In genomic region chr5:134273761-134274160, GRCm38 (mm10) we compare ENCODE assay signal across 22 mouse cellular contexts. TPM values are rescaled to one million over a fixed set of nuclear protein-coding genes. Genes with fewer than 3 reads are reported as not detected.
DNase-seq lines count a peak whose midpoint lies in the region; ATAC-seq lines count a peak whose summit lies in the region.
"Had no signal": no experiment of that assay in that cellular context is flagged by ENCODE, and none has a peak within 500 bp of the region (broad histone marks: within the 10 kb centered on the region; RNA-seq: fewer than 3 reads in every experiment).

No protein-coding gene starts in this region.

- H3K27ac ChIP-seq in kidney, embryonic 16.5 days (ENCODE audit: low read length), result no peak overlapping the region
- H3K27ac ChIP-seq: embryonic facial prominence, embryonic 15.5 days; forebrain, embryonic 10.5 days; gastrocnemius, adult 2 months; hindbrain, embryonic 10.5 days had no signal

- no peak overlapping the region for H3K4me3 ChIP-seq in kidney, embryonic 16.5 days (ENCODE audit: low read length)
- H3K4me3 ChIP-seq: embryonic facial prominence, embryonic 15.5 days; erythroblast, embryonic 14.5 days; forebrain, embryonic 10.5 days; gastrocnemius, adult 2 months; heart, embryonic 12.5 days; hindbrain, embryonic 10.5 days had no signal

- H3K4me2 ChIP-seq in kidney, embryonic 16.5 days (replicated peaks; ENCODE audit: low read depth, low read length), result no peak overlapping the region
- H3K4me2 ChIP-seq: embryonic facial prominence, embryonic 15.5 days; heart, embryonic 12.5 days had no signal

- no peak for ATAC-seq in kidney, embryonic 16.5 days (ENCODE audit: low FRiP score, low TSS enrichment)
- ATAC-seq: forebrain, embryonic 14.5 days had no signal

- no peaks in the 10 kb centered on the region for H3K27me3 ChIP-seq in kidney, embryonic 16.5 days (ENCODE audit: insufficient read depth, low read length)
- H3K27me3 ChIP-seq: embryonic facial prominence, embryonic 15.5 days; heart, embryonic 12.5 days had no signal

- H3K9ac ChIP-seq in kidney, embryonic 16.5 days (replicated peaks; ENCODE audit: low read length), result no peak overlapping the region
- H3K9ac ChIP-seq: embryonic facial prominence, embryonic 15.5 days; heart, embryonic 12.5 days had no signal

- DNase-seq in kidney, adult 11 months, result peak; percentile 40
- DNase-seq in kidney, adult 9 months, result peak; percentile 43
- no peak for DNase-seq in kidney, postnatal 4 days
- DNase-seq in thymus, postnatal 4 days, result peak; percentile 34
- DNase-seq in thymus, postnatal 0 days (ENCODE audit: low spot score), result no peak
- DNase-seq in yolk sac, embryonic 10.5 days (ENCODE audit: low spot score), result peak; percentile 76
- DNase-seq in embryo, embryonic 10.5 days (ENCODE audit: low spot score), result no peak
- DNase-seq: adrenal gland, adult 8-10 months; adrenal gland, postnatal 36 days; cerebellum, adult 2 months; cerebellum, postnatal 10 days; embryo, embryonic 11 days; gastrocnemius, adult 2 months; gastrocnemius, postnatal 25 days; heart, postnatal 10 days had no signal

- no peaks in the 10 kb centered on the region for H3K9me3 ChIP-seq in kidney, embryonic 16.5 days (ENCODE audit: low read length)
- H3K9me3 ChIP-seq: embryonic facial prominence, embryonic 15.5 days; forebrain, embryonic 10.5 days; heart, embryonic 12.5 days; hindbrain, embryonic 10.5 days had no signal

- peaks cover 74% of the 10 kb centered on the region for H3K36me3 ChIP-seq in kidney, embryonic 16.5 days (ENCODE audit: insufficient read depth, low read length)

- WGBS in kidney, embryonic 16.5 days, result 83% methylated on average over 8 of the region's 8 CpGs

- H3K4me1 ChIP-seq in kidney, embryonic 16.5 days (ENCODE audit: insufficient read depth, low read length), result no peaks in the 10 kb centered on the region
- H3K4me1 ChIP-seq: forebrain, embryonic 10.5 days; heart, embryonic 12.5 days; hindbrain, embryonic 10.5 days had no signal

RNA-seq across cellular contexts. Expression of gene Gtf2i, which starts 40.8 kb away (rescaled TPM):
- 179 and 192 TPM in 2 replicates for polyA plus RNA-seq in kidney, embryonic 16.5 days (2015; fragmentation: Nextera tagmentation; extraction: Ambion mirVana)
- 124 and 130 TPM in 2 replicates for polyA plus RNA-seq in thymus, postnatal 0 days (2015; fragmentation: Nextera tagmentation; extraction: Ambion mirVana)

RNA-seq across cellular contexts. Expression of gene Ncf1, which starts 44.3 kb away (rescaled TPM):
- polyA plus RNA-seq in kidney, embryonic 16.5 days (2015; fragmentation: Nextera tagmentation; extraction: Ambion mirVana), result 2.5 and 4.2 TPM in 2 replicates
- polyA plus RNA-seq in thymus, postnatal 0 days (2015; fragmentation: Nextera tagmentation; extraction: Ambion mirVana), result 9.6 and 10.3 TPM in 2 replicates

Comparison
In these comparisons a context has a peak if more than half of its experiments do, and no peak if none do; other contexts are left out.
1. DNase-seq: peak in kidney, adult 11 months (single experiment), kidney, adult 9 months (single experiment), thymus, postnatal 4 days (single experiment) and yolk sac, embryonic 10.5 days (single experiment); none in kidney, postnatal 4 days (0 of 2), thymus, postnatal 0 days (single experiment) and embryo, embryonic 10.5 days (single experiment).